Mouse (Mus musculus) neural tube, embryonic 14.5 days (tissue): ENCODE measurements around the gene Cgref1. TPM values are rescaled to one million over a fixed set of nuclear protein-coding genes. Genes with fewer than 3 reads are reported as not detected.

ENCODE experiments used
- ATAC-seq: fragments of 200-750 bp; cut with Nextera tagmentation; 2 replicates; pipeline ENCODE4 v1.8.0; 2017; ENCODE audit warnings: low read depth, mild to moderate bottlenecking, moderate TSS enrichment, moderate library complexity
- H3K27ac ChIP-seq: fragments of 300-500 bp; sonication (generic); 2 replicates; pipeline ENCODE4 v1.5.1; 2014; ENCODE audit warnings: low read depth, mild to moderate bottlenecking, control low read depth, low read length, moderate library complexity, mixed read lengths
- H3K27me3 ChIP-seq: fragments of 300-500 bp; sonication (generic); 2 replicates; pipeline ENCODE4 v1.6.1; 2014; ENCODE audit warnings: low read length; ENCODE audit not compliant: control insufficient read depth, insufficient read depth
- H3K36me3 ChIP-seq: fragments of 300-500 bp; sonication (generic); 2 replicates; pipeline ENCODE4 v1.6.1; 2014; ENCODE audit warnings: low read length, mixed read lengths; ENCODE audit not compliant: control insufficient read depth, insufficient read depth
- H3K4me1 ChIP-seq: fragments of 300-500 bp; sonication (generic); 2 replicates; pipeline ENCODE4 v1.6.1; 2014; ENCODE audit warnings: low read length; ENCODE audit not compliant: control insufficient read depth, insufficient read depth
- H3K4me2 ChIP-seq: fragments of 300-500 bp; sonication (generic); 2 replicates; pipeline ENCODE4 v1.6.1; 2014; ENCODE audit warnings: mild to moderate bottlenecking, low read depth, low read length, control low read depth
- H3K4me3 ChIP-seq: fragments of 300-500 bp; sonication (generic); 2 replicates; pipeline ENCODE4 v1.5.1; 2014; ENCODE audit warnings: low read depth, low read length, control low read depth, mixed read lengths
- H3K9ac ChIP-seq: fragments of 300-500 bp; sonication (generic); replicated peaks from 2 replicates; pipeline ENCODE4 v1.6.1; 2014; ENCODE audit warnings: low read depth, mild to moderate bottlenecking, control low read depth, low read length, mixed read lengths
- H3K9me3 ChIP-seq: fragments of 300-500 bp; sonication (generic); 2 replicates; pipeline ENCODE4 v1.6.1; 2016; ENCODE audit warnings: low read length; ENCODE audit not compliant: control insufficient read depth
- WGBS: fragments of 180-500 bp; shearing (Covaris S2); extraction: QIAGEN DNeasy Blood & Tissue Kit; methylation state at CpG from one replicate; pipeline ENCODE4 v1.1.7; 2014; 5-methylcytosine and 5-hydroxymethylcytosine counted together
- polyA plus RNA-seq: library from polyadenylated mRNA; unstranded; fragments of >200 nt; fragmentation: Nextera tagmentation; extraction: Ambion mirVana; gene quantifications from 2 replicates; pipeline ENCODE4 v1.2.1, GENCODE M21; 2014

Gene Cgref1
- polyA plus RNA-seq, 1 experiment from 2014 or later, result 76.4 TPM

- Histone ChIP-seq H3K4me2 (peak overlapping the region; percentile 71), H3K9me3 (no peaks in the 10 kb centered on the region), H3K27ac (peak overlapping the region; percentile 95), H3K4me1 (peaks cover 14% of the 10 kb centered on the region), H3K27me3 (no peaks in the 10 kb centered on the region), H3K36me3 (peaks cover 13% of the 10 kb centered on the region), H3K9ac (peak overlapping the region; percentile 71), H3K4me3 (peak overlapping the region; percentile 59)
- under 1% methylated on average over 28 of the region's 28 CpGs for WGBS
- ATAC-seq, result peak; percentile 91
These were observed 57.5 kb downstream of the Cgref1 start for GRCm38 (mm10) chr5:30887858-30888336.

- H3K4me3 ChIP-seq, result peak overlapping the region; percentile 59
- H3K9ac ChIP-seq, result peak overlapping the region; percentile 71
- H3K9me3 ChIP-seq, result no peaks in the 10 kb centered on the region
- H3K27ac ChIP-seq, result peak overlapping the region; percentile 94
- ATAC-seq, result peak; percentile 28
- H3K4me1 ChIP-seq, result peaks cover 14% of the 10 kb centered on the region
- no peaks in the 10 kb centered on the region for H3K27me3 ChIP-seq
- 0% methylated on average over 19 of the region's 19 CpGs for WGBS
- H3K36me3 ChIP-seq, result peaks cover 8% of the 10 kb centered on the region
- peak overlapping the region; percentile 71 for H3K4me2 ChIP-seq
These were observed 58.0 kb downstream of the Cgref1 start for GRCm38 (mm10) chr5:30887331-30887761.

- peak overlapping the region; percentile 59 for H3K4me3 ChIP-seq
- ATAC-seq, result no peak
- peaks cover 14% of the 10 kb centered on the region for H3K4me1 ChIP-seq
- H3K27ac ChIP-seq, result peak overlapping the region; percentile 94
- H3K9ac ChIP-seq, result peak overlapping the region; percentile 71; the same call in 1 of the 2 replicates
- WGBS, result 29% methylated on average over 5 of the region's 5 CpGs
- H3K9me3 ChIP-seq, result no peaks in the 10 kb centered on the region
- H3K27me3 ChIP-seq, result no peaks in the 10 kb centered on the region
- peak overlapping the region; percentile 71 for H3K4me2 ChIP-seq
- H3K36me3 ChIP-seq, result peaks cover 1% of the 10 kb centered on the region; the same call in 1 of the 2 replicates
These were observed 58.7 kb downstream of the Cgref1 start for GRCm38 (mm10) chr5:30886731-30887130.

- Histone ChIP-seq H3K4me1 (peaks cover 14% of the 10 kb centered on the region), H3K27ac (no peak overlapping the region), H3K4me3 (no peak overlapping the region), H3K36me3 (no peaks in the 10 kb centered on the region), H3K9ac (no peak overlapping the region), H3K27me3 (no peaks in the 10 kb centered on the region), H3K4me2 (peak overlapping the region; percentile 71), H3K9me3 (no peaks in the 10 kb centered on the region)
- ATAC-seq, result no peak
- 58% methylated on average over 4 of the region's 4 CpGs for WGBS
These were observed 59.2 kb downstream of the Cgref1 start for GRCm38 (mm10) chr5:30886209-30886608.

Other genes starting within 250 kb of the Cgref1 start
- 178 and 203 TPM in 2 replicates for gene Dpysl5, start 234.0 kb downstream of the Cgref1 start, polyA plus RNA-seq
- 129 and 140 TPM in 2 replicates for gene Mapre3, start 130.9 kb downstream of the Cgref1 start, polyA plus RNA-seq
- 48.6 and 53.7 TPM in 2 replicates for gene Tmem214, start 77.6 kb downstream of the Cgref1 start, polyA plus RNA-seq
- gene Agbl5, start 56.9 kb downstream of the Cgref1 start, polyA plus RNA-seq, result 27.7 and 29.2 TPM in 2 replicates
- gene Ost4, start 37.8 kb downstream of the Cgref1 start, polyA plus RNA-seq, result 234 TPM in 2 replicates
- gene Emilin1, start 32.2 kb downstream of the Cgref1 start, polyA plus RNA-seq, result 3.5 and 22.9 TPM in 2 replicates
- 8.3 and 10.4 TPM in 2 replicates for gene Khk, start 24.2 kb downstream of the Cgref1 start, polyA plus RNA-seq
- gene Preb, start 14.8 kb upstream of the Cgref1 start, polyA plus RNA-seq, result 72.4 and 80.0 TPM in 2 replicates
- gene Tcf23, start 23.1 kb upstream of the Cgref1 start, polyA plus RNA-seq, result not detected in 2 replicates
- 186 and 189 TPM in 2 replicates for gene Atraid, start 102.7 kb upstream of the Cgref1 start, polyA plus RNA-seq
- 15.1 and 15.6 TPM in 2 replicates for gene Slc5a6, start 103.3 kb upstream of the Cgref1 start, polyA plus RNA-seq
- 10.4 and 10.6 TPM in 2 replicates for gene Cad, start 109.2 kb upstream of the Cgref1 start, polyA plus RNA-seq
- gene Dnajc5g, start 160.7 kb upstream of the Cgref1 start, polyA plus RNA-seq, result not detected in 2 replicates
- gene Slc30a3, start 162.6 kb upstream of the Cgref1 start, polyA plus RNA-seq, result 39.8 and 48.3 TPM in 2 replicates
- gene Trim54, start 171.1 kb upstream of the Cgref1 start, polyA plus RNA-seq, result not detected in 2 replicates
- not detected in 2 replicates for gene Ucn, start 193.2 kb upstream of the Cgref1 start, polyA plus RNA-seq
- gene Mpv17, start 208.7 kb upstream of the Cgref1 start, polyA plus RNA-seq, result 58.3 and 58.4 TPM in 2 replicates
- 2.3 and 2.5 TPM in 2 replicates for gene Gm29609, start 234.3 kb upstream of the Cgref1 start, polyA plus RNA-seq
- gene Gtf3c2, start 234.6 kb upstream of the Cgref1 start, polyA plus RNA-seq, result 55.5 and 60.3 TPM in 2 replicates
- gene Snx17, start 247.6 kb upstream of the Cgref1 start, polyA plus RNA-seq, result 102 and 111 TPM in 2 replicates
- gene Eif2b4, start 247.8 kb upstream of the Cgref1 start, polyA plus RNA-seq, result 78.6 and 79.0 TPM in 2 replicates